Mouse (Mus musculus): ENCODE measurements around the gene Diaph2.
"Not testable (repeated sequence)": the region's sequence is repeated elsewhere in the genome, so short reads cannot be mapped to it uniquely, and the experiment has no call there.

Diaph2 gene

GRCm38 (mm10) chrX:130279144-130279543, 529.6 kb downstream of the Diaph2 start:
- DNase-seq (ENCODE audit: low spot score in 2 of 2) = no peak

DNA sequence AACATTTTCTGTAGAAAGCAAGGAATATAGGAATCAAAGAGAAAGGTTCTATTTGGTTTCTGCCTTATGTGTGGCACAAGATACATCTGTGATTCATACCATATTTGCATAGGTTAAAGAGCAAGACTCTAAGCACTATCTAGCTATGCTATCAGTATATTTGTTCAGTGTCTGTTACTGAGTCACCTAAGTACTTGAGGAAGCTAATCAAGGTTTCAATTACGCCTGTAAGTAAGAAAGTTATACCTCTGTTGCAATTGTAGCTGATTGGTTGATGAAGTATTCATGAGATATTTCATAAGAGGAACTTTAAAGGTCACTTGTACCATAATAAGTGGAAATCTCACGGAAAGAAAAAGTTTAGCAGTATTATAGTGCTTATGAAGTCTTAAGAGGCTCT, 531.9 kb downstream of the Diaph2 start:
- no peak for DNase-seq (ENCODE audit: low spot score in 2 of 2)

DNA sequence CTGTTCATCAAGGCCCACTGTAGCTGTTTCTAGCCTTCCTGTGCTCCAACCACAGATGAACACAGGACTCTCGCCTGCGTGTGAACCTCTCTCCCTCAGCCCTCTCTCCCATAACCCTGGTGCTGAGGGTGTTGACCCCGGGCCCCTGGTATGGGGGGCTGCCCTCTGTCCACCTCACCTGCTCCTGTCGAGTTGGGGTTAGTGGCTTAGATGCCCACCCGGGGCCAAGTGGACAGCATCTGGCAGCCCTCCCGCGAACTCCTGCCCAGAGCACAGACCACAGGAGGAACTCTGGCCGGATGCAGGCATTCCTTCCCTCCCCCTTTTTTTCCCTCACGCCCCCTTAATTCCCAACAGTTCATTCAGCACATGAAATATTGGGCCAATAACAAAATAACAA, 537.5 kb downstream of the Diaph2 start:
- no peak for DNase-seq (ENCODE audit: low spot score in 2 of 2)

DNA sequence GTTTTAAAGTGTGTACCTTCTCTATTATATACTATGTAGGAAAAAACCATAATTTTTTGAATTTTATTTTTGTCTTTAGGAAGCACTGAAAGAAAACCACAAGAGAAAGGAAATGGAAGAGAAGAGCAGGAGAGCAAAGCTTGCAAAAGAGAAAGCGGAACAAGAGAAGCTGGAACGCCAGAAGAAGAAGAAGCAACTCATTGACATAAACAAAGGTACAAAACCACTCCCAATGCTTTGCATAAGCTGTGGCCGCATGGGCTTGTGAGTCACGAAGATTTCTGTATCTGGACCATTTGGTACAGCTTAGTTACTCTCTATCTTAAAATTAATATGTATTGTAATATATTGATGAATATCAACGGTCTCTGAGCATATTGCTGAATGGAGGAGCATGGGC, 540.2 kb downstream of the Diaph2 start:
- DNase-seq (ENCODE audit: low spot score in 2 of 2) = no peak

DNA sequence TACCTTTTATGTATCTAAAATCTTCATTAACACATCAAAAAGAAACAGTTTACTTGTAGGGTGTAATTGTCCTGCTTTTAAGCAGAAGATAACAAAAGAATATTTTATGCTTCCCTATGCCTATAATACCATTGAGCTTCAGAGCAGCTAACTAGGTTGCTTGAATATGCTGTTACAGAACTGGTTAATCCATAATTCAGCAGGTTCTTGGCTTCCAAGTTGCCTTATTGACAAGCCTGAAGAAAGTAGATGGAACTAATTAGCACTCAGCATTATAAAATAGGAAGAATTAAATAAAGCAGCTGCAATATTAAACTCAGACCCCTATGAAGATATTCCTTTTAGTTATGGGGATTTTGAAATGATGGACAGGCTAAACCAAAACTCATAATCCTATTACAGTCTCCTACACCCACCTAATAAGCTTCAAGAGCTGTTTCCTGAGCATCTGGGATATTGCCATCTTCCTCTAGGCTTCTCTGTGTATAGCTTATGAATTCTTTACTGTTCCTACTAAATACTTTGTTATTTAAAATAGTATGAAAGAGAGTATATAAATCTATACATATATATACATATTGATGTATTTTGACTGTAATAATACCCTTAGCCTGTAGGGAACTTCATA, 601.4 kb downstream of the Diaph2 start:
- no peak for DNase-seq (ENCODE audit: low spot score in 2 of 2)

DNA sequence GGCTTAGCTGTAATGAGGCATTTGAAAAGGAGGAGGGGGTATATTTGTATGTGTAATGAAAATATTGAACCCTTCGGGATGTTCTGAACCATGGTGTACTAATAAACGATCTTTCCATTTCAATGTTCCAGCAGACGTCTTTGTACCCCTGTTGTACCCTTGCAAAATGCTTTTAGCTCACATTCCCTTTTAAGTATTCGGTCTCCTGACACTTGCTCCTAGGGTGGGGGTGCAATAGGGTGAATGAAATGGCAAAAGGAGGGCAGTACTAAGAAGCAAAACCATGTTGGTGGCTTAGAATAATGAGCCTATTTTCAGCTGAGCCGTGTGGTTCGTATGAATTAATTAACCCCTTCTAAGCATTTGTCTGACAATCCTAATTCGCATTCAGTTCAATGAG, 601.9 kb downstream of the Diaph2 start:
- DNase-seq (ENCODE audit: low spot score in 2 of 2) = no peak

- no peak for DNase-seq (ENCODE audit: low spot score in 2 of 2)
Measured at GRCm38 (mm10) chrX:130393508-130394145, 644.1 kb downstream of the Diaph2 start.

DNA sequence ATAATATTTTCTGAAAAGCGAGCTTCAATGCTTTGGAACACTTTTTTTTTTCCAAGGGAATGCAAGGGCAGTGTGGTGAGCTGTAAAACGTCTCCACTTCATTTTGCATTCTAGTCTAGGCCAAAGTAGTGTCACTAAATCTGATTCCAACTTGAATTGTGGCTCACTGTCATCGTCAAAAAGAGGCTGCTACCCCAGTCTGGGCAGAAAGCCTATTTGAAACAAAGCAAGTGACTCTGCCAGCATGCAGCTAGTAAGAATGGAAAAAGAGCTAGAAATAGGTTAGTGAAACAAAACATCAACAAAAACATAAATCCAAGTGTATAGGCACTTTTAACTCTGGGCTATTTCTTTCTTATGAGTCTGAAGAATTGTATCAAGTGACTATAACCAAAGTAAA, 653.7 kb downstream of the Diaph2 start:
- no peak for DNase-seq (ENCODE audit: low spot score in 2 of 2)

DNA sequence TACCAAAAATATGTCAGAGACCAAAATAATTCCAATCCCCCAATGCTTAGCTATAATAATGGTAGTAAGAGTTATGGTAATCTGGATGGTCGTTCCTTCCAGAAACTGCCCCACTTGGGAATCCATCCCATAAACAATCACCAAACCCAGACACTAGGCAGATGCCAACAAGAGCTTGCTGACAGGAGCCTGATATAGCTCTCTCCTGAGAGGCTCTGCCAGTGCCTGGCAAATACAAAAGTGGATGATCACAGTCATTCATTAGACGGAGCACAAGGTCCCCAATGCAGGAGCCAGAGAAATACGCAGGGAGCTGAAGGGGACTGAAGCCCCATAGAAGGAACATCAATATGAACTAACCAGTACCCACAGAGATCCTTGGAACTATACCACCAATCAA, 657.9 kb downstream of the Diaph2 start:
- not testable (repeated sequence) for DNase-seq (ENCODE audit: low spot score in 2 of 2)

DNA sequence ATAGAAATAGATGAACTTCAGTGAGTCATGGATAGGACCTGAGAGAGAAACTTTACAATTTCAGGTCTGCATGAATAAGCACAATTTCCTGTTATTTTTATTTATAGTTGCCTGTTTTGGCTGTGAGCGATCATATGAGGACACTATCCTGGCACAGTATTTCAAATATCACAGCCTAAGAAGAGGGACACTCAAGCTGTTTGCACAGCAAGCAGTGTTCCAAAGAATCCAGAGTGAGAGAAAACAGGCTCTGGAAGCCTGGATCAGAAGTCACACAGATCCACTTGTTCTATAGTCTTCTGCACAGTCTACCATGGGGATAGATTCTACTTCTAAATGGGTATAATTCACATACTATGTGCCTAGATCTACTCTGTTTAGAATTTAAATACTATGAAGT, 659.4 kb downstream of the Diaph2 start:
- DNase-seq (ENCODE audit: low spot score in 2 of 2) = no peak

DNA sequence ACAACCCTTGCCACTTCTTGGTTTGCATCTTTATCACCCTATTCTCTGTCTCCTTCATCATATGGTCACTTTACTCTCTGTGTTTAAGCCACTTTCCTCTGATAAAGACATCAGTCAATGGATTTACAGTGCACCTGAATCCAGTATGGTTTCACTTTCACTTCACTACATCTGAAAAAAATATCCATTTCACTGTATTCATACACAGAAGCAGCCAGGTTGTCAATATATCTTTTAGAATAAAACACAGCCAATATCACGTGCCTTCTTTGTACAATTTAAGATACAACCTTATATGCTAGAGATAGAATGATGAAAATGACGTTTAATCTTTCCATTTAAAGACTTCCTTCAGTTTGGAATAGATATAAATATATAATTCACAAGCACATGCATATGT, 673.6 kb downstream of the Diaph2 start:
- DNase-seq (ENCODE audit: low spot score in 2 of 2) = no peak

- no peak for DNase-seq (ENCODE audit: low spot score in 2 of 2)
Measured at GRCm38 (mm10) chrX:130451822-130452487, 702.4 kb downstream of the Diaph2 start.

GRCm38 (mm10) chrX:130452488-130452823, 702.9 kb downstream of the Diaph2 start:
- DNase-seq (ENCODE audit: low spot score in 2 of 2) = no peak

GRCm38 (mm10) chrX:130473133-130473532, 723.6 kb downstream of the Diaph2 start:
- DNase-seq (ENCODE audit: low spot score in 2 of 2) = no peak

DNA sequence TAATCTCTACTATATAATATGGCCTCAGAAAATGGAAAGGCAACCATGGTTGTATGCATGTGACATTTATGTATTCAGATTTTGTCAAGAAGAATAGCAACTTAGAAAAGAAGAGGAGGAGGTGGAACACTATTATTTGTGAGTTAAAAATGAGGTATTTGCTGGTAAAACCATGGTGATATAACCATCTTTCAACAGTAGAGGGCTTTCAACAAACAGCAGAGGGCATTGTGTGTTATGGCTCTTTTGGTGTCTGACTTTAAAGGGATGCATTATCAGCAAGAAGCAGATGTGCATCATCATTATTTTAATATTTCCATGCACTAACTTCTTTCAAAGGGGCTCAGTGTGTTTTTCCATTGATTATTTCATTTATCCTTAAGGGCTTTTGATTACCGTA, 731.3 kb downstream of the Diaph2 start:
- no peak for DNase-seq (ENCODE audit: low spot score in 2 of 2)

DNA sequence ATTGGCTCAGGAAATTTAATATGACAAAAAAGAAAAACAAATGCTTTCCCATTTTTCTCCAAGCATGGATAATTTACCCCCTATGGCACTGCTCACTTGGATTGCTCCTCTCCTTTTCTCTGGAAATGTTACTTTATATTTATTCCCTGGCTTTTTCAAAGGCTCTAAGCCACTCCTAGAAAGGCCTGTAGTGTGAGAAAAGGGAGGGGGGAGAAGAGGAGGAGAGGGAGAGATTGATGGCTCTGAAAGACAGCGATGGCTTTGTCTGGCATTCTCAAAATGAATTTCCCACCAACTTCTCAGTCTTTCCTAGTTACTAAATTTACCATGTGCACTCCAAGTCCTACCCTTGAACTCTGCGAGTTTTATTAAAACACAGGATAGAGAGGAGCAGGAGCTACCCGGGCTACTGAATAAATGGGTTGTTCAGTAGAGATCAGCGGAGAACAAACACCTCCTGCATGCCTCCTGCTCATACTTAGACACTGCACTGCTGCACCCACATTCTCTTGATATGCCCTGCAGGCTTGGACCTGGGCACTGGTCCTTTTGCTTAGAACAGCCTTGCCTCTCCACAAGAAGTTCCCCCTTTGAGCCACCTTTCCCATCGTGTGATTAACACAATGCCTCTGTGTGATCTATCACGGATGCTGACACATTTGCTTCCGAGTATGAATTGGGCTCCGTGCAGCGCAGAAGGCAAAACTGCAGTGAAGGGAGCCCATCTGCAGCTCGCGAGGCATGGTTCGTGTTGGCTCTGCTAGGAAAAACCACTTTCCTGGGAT, 753.3 kb downstream of the Diaph2 start:
- peak in 1 of 2 experiments; percentile 4 for DNase-seq (ENCODE audit: low spot score in 2 of 2)

- DNase-seq (ENCODE audit: low spot score in 2 of 2) = no peak
Measured at GRCm38 (mm10) chrX:130503465-130503860, 753.9 kb downstream of the Diaph2 start.

DNA sequence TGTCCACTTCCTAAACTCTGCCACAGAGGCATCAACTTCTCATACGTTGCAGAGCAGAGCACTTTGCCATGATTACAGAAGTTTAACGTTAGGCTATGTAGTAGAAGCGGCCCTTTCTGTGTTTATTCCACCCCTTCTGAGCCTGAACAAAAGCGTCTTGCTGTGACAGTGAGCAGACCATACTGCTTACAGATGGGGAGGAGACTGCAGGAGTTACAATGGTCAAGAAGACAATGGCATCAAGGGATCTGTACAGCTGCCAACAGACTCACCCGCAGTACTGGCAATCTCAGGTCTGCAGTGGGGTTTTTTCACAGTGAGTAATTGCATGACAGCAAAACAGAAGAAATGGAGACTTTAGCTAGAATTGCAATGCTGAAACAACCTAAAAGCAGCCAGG, 756.1 kb downstream of the Diaph2 start:
- DNase-seq (ENCODE audit: low spot score in 2 of 2) = no peak

Measured in right cerebral cortex, postnatal 36 days (tissue).